In genomic region chrX:169862440-169862839, GRCm38 (mm10) we compare ENCODE assay signal across 16 mouse cellular contexts.
A peak's percentile ranks its signal among the peaks of the same experiment; 100 is the strongest.
DNase-seq lines count a peak whose midpoint lies in the region; ATAC-seq and TF ChIP-seq lines count a peak whose summit lies in the region.
"Had no signal": no experiment of that assay in that cellular context is flagged by ENCODE, and none has a peak within 500 bp of the region (broad histone marks: within the 10 kb centered on the region; RNA-seq: fewer than 3 reads in every experiment).

No protein-coding gene starts in this region.

- H3K9ac ChIP-seq in kidney, postnatal 0 days (ENCODE audit: low read depth, low read length), result no peak overlapping the region
- H3K9ac ChIP-seq in stomach, embryonic 16.5 days (ENCODE audit: low read length), result no peak overlapping the region
- H3K9ac ChIP-seq in stomach, postnatal 0 days (ENCODE audit: low read length), result no peak overlapping the region
- H3K9ac ChIP-seq: forebrain, embryonic 15.5 days; hindbrain, embryonic 12.5 days; intestine, embryonic 15.5 days had no signal

- no peaks in the 10 kb centered on the region for H3K4me1 ChIP-seq in kidney, postnatal 0 days (replicated peaks; ENCODE audit: insufficient read depth, low read length)
- no peaks in the 10 kb centered on the region for H3K4me1 ChIP-seq in stomach, embryonic 16.5 days (ENCODE audit: control insufficient read depth, insufficient read depth, low read length)
- H3K4me1 ChIP-seq in stomach, postnatal 0 days (replicated peaks; ENCODE audit: control insufficient read depth, insufficient read depth), result no peaks in the 10 kb centered on the region
- no peaks in the 10 kb centered on the region for H3K4me1 ChIP-seq in embryonic fibroblast, embryonic 13.5 days (ENCODE audit: control insufficient read depth, insufficient read depth, low read length)
- H3K4me1 ChIP-seq: forebrain, embryonic 15.5 days; hindbrain, embryonic 12.5 days; intestine, embryonic 15.5 days had no signal

- peak; percentile 6 for DNase-seq in kidney, postnatal 0 days (ENCODE audit: low spot score)
- DNase-seq in kidney, postnatal 10 days, result no peak
- DNase-seq in stomach, postnatal 0 days (ENCODE audit: low spot score), result no peak
- DNase-seq: cerebellum, adult 9-10 months; cerebellum, postnatal 14 days had no signal

- H3K36me3 ChIP-seq in kidney, postnatal 0 days (ENCODE audit: insufficient read depth, low read length), result no peaks in the 10 kb centered on the region
- H3K36me3 ChIP-seq in stomach, embryonic 16.5 days (ENCODE audit: control insufficient read depth, insufficient read depth, low read length), result no peaks in the 10 kb centered on the region
- H3K36me3 ChIP-seq in stomach, postnatal 0 days (ENCODE audit: control insufficient read depth, insufficient read depth, low read length), result no peaks in the 10 kb centered on the region
- H3K36me3 ChIP-seq: forebrain, embryonic 15.5 days; G1E; hindbrain, embryonic 12.5 days; intestine, embryonic 15.5 days had no signal

- no peak for TF ChIP-seq CTCF in kidney, postnatal 0 days (IDR thresholded peaks at IDR 0.05; ENCODE audit: low read depth)
- no peak for TF ChIP-seq CTCF in stomach, postnatal 0 days (IDR thresholded peaks at IDR 0.05; ENCODE audit: low read depth)
- TF ChIP-seq CTCF in embryonic fibroblast, embryonic 13.5 days (IDR thresholded peaks at IDR 0.05; ENCODE audit: borderline replicate concordance, insufficient read depth, low read length), result no peak

- H3K27ac ChIP-seq in kidney, postnatal 0 days, result no peak overlapping the region
- H3K27ac ChIP-seq in stomach, embryonic 16.5 days (ENCODE audit: low read length), result peak overlapping the region; percentile 1; the same call in 1 of the 2 replicates
- no peak overlapping the region for H3K27ac ChIP-seq in stomach, postnatal 0 days (replicated peaks)
- peak overlapping the region; percentile 84 for H3K27ac ChIP-seq in embryonic fibroblast, embryonic 13.5 days (ENCODE audit: insufficient read depth, low read length)
- H3K27ac ChIP-seq: forebrain, embryonic 15.5 days; heart, adult 2 months; hindbrain, embryonic 12.5 days; intestine, embryonic 15.5 days had no signal

- H3K9me3 ChIP-seq in kidney, postnatal 0 days (replicated peaks; ENCODE audit: low read length), result no peaks in the 10 kb centered on the region
- no peaks in the 10 kb centered on the region for H3K9me3 ChIP-seq in stomach, embryonic 16.5 days (replicated peaks; ENCODE audit: control insufficient read depth, low read length)
- no peaks in the 10 kb centered on the region for H3K9me3 ChIP-seq in stomach, postnatal 0 days (ENCODE audit: control insufficient read depth, low read length)
- H3K9me3 ChIP-seq: forebrain, embryonic 15.5 days; G1E; hindbrain, embryonic 12.5 days; intestine, embryonic 15.5 days had no signal

- no peak for TF ChIP-seq EP300 in stomach, postnatal 0 days (optimal IDR thresholded peaks at IDR 0.05)

- no peak overlapping the region for H3K4me2 ChIP-seq in kidney, postnatal 0 days (ENCODE audit: low read length)
- no peak overlapping the region for H3K4me2 ChIP-seq in stomach, embryonic 16.5 days (ENCODE audit: low read depth, low read length)
- no peak overlapping the region for H3K4me2 ChIP-seq in stomach, postnatal 0 days (replicated peaks; ENCODE audit: low read depth)
- H3K4me2 ChIP-seq: forebrain, embryonic 15.5 days; heart, embryonic 11.5 days; hindbrain, embryonic 12.5 days; intestine, embryonic 15.5 days had no signal

- no peak for TF ChIP-seq POLR2A in embryonic fibroblast, embryonic 13.5 days (IDR thresholded peaks at IDR 0.05; ENCODE audit: low read depth, low read length)

- H3K27me3 ChIP-seq in kidney, postnatal 0 days (ENCODE audit: insufficient read depth, low read length), result no peaks in the 10 kb centered on the region
- peaks cover 4% of the 10 kb centered on the region; the same call in 1 of the 2 replicates for H3K27me3 ChIP-seq in stomach, embryonic 16.5 days (ENCODE audit: control insufficient read depth, insufficient read depth, low read length)
- H3K27me3 ChIP-seq in stomach, postnatal 0 days (ENCODE audit: control insufficient read depth, insufficient read depth, low read length), result no peaks in the 10 kb centered on the region
- H3K27me3 ChIP-seq: forebrain, embryonic 15.5 days; intestine, embryonic 15.5 days; Patski had no signal

- ATAC-seq in kidney, postnatal 0 days (replicated peaks; ENCODE audit: low FRiP score, low read depth), result no peak
- ATAC-seq in stomach, embryonic 16.5 days (ENCODE audit: insufficient read depth, low FRiP score), result peak; percentile 64
- no peak for ATAC-seq in stomach, postnatal 0 days (ENCODE audit: low FRiP score, low TSS enrichment)
- no peak for ATAC-seq in granulocyte monocyte progenitor cell, adult 5-6 weeks (replicated peaks; ENCODE audit: poor library complexity, severe bottlenecking)
- ATAC-seq: forebrain, embryonic 15.5 days; hindbrain, embryonic 16.5 days; intestine, embryonic 15.5 days; Patski had no signal

- no peak overlapping the region for H3K4me3 ChIP-seq in kidney, postnatal 0 days (replicated peaks; ENCODE audit: low read depth, low read length)
- H3K4me3 ChIP-seq in stomach, embryonic 16.5 days (replicated peaks; ENCODE audit: low read length), result no peak overlapping the region
- H3K4me3 ChIP-seq in stomach, postnatal 0 days (ENCODE audit: low read depth, low read length), result no peak overlapping the region
- no peak overlapping the region for H3K4me3 ChIP-seq in embryonic fibroblast, embryonic 13.5 days (ENCODE audit: insufficient read depth, low read length)
- H3K4me3 ChIP-seq: forebrain, embryonic 15.5 days; heart, adult 2 months; hindbrain, embryonic 12.5 days; intestine, embryonic 15.5 days had no signal

Comparison
In these comparisons a context has a peak if more than half of its experiments do, and no peak if none do; other contexts are left out.
1. H3K27ac ChIP-seq: peak in stomach, embryonic 16.5 days (single experiment) and embryonic fibroblast, embryonic 13.5 days (single experiment); none in kidney, postnatal 0 days (single experiment) and stomach, postnatal 0 days (single experiment).